Mouse (Mus musculus) layer of hippocampus, adult 2 months (tissue): ENCODE measurements around the gene D6Ertd527e. TPM values are rescaled to one million over a fixed set of nuclear protein-coding genes. Genes with fewer than 3 reads are reported as not detected.

ENCODE experiments used
- DNase-seq, 2 experiments: peaks; one replicate each; pipeline ENCODE4 v3.0.0; 2022; ENCODE audit warnings: low spot score in 2 of 2
- H3K27ac ChIP-seq: fragments of 200-600 bp; 2 replicates; pipeline ENCODE4 v1.8.1; 2022
- H3K4me3 ChIP-seq: fragments of 200-600 bp; 2 replicates; pipeline ENCODE4 v1.8.1; 2022; ENCODE audit warnings: mild to moderate bottlenecking
- CTCF ChIP-seq: fragments of 200-600 bp; conservative IDR thresholded peaks from 2 replicates; pipeline ENCODE4 v1.8.1; 2022; ENCODE audit warnings: antibody characterized with exemption, mild to moderate bottlenecking, moderate library complexity
- total RNA-seq, 2 experiments: library from RNA; stranded (reverse); gene quantifications; 2 replicates each; pipeline ENCODE4 v1.2.3; 2021

D6Ertd527e gene
- total RNA-seq, 2 experiments from 2014 or later, result not detected

- no peak overlapping the region for H3K4me3 ChIP-seq
- DNase-seq, result no peak
- TF ChIP-seq CTCF, result no peak
- no peak overlapping the region for H3K27ac ChIP-seq
Observed at GRCm38 (mm10) chr6:87119975-87120374, 15.4 kb downstream of the D6Ertd527e start.

- Histone ChIP-seq H3K4me3 (no peak overlapping the region), H3K27ac (no peak overlapping the region)
- peak; percentile 53 for TF ChIP-seq CTCF
- no peak for DNase-seq
Observed at GRCm38 (mm10) chr6:87120661-87121060, 16.1 kb downstream of the D6Ertd527e start.

GRCm38 (mm10) chr6:87121961-87122360, 17.4 kb downstream of the D6Ertd527e start:
- DNase-seq, result no peak
- Histone ChIP-seq H3K4me3 (no peak overlapping the region), H3K27ac (no peak overlapping the region)
- no peak for TF ChIP-seq CTCF

- TF ChIP-seq CTCF, result no peak
- Histone ChIP-seq H3K27ac (no peak overlapping the region), H3K4me3 (no peak overlapping the region)
- DNase-seq, result no peak
Observed at GRCm38 (mm10) chr6:87123406-87123805, 18.9 kb downstream of the D6Ertd527e start.

GRCm38 (mm10) chr6:87123973-87124372, 19.4 kb downstream of the D6Ertd527e start:
- Histone ChIP-seq H3K4me3 (no peak overlapping the region), H3K27ac (no peak overlapping the region)
- TF ChIP-seq CTCF, result no peak
- no peak for DNase-seq

- TF ChIP-seq CTCF, result no peak
- DNase-seq, result no peak
- Histone ChIP-seq H3K27ac (no peak overlapping the region), H3K4me3 (no peak overlapping the region)
Observed at GRCm38 (mm10) chr6:87127049-87127753, 22.7 kb downstream of the D6Ertd527e start.

GRCm38 (mm10) chr6:87129861-87130260, 25.3 kb downstream of the D6Ertd527e start:
- TF ChIP-seq CTCF, result no peak
- no peak overlapping the region for H3K4me3 ChIP-seq
- DNase-seq, result no peak
- no peak overlapping the region for H3K27ac ChIP-seq

- DNase-seq, result no peak
- TF ChIP-seq CTCF, result no peak
- H3K27ac ChIP-seq, result no peak overlapping the region
- no peak overlapping the region for H3K4me3 ChIP-seq
Observed at GRCm38 (mm10) chr6:87130628-87131027, 26.1 kb downstream of the D6Ertd527e start.

GRCm38 (mm10) chr6:87131078-87131477, 26.5 kb downstream of the D6Ertd527e start:
- TF ChIP-seq CTCF, result peak; percentile 61
- Histone ChIP-seq H3K4me3 (no peak overlapping the region), H3K27ac (no peak overlapping the region)
- no peak for DNase-seq

- no peak for TF ChIP-seq CTCF
- no peak for DNase-seq
- H3K27ac ChIP-seq, result no peak overlapping the region
Observed at GRCm38 (mm10) chr6:87133520-87133919, 29.0 kb downstream of the D6Ertd527e start.

GRCm38 (mm10) chr6:87133966-87134546, 29.5 kb downstream of the D6Ertd527e start:
- TF ChIP-seq CTCF, result no peak
- Histone ChIP-seq H3K27ac (0 out of 2 replicates have a peak overlapping the region, but pooled peaks have one; percentile 18), H3K4me3 (no peak overlapping the region)
- DNase-seq, result no peak

More at GRCm38 (mm10) chr6:87133520-87133919, 29.0 kb downstream of the D6Ertd527e start:
- no peak overlapping the region for H3K4me3 ChIP-seq

GRCm38 (mm10) chr6:87138479-87138878, 33.9 kb downstream of the D6Ertd527e start:
- DNase-seq, result no peak
- H3K27ac ChIP-seq, result no peak overlapping the region
- TF ChIP-seq CTCF, result no peak
- H3K4me3 ChIP-seq, result no peak overlapping the region

GRCm38 (mm10) chr6:87139796-87140553, 35.4 kb downstream of the D6Ertd527e start:
- peak in 1 of 2 experiments; percentile 26 for DNase-seq
- TF ChIP-seq CTCF, result no peak
- Histone ChIP-seq H3K4me3 (no peak overlapping the region; the same call in 1 of the 2 replicates), H3K27ac (peak overlapping the region; percentile 76)
